Mouse (Mus musculus): ENCODE measurements at regions not wholly inside any gene's neighbourhood (a gene's known extent, or its start where the extent isn't known, plus 50 kb on each side); places are given as distances from the start of the nearest gene placed in this dataset.

DNA sequence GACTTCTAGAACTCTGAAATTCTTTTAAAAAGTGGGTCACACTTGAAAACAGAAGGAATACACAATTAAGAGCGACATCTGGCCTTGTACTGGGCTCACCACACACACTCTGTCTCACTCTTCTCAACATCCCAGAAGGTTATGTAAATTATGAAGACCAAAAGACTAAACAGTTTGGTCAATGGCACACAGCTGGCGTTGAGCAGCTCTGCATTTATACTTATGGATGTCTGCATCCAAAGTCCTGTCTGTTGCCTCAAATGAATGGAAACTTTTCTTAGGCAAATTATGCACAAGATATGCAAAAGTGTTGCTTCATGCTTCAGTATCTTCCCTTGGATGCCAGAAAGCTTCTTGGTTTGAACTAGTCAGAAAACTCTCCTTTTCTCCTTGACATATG, 323.5 kb downstream of the Ppp3ca start:
- no peak for DNase-seq (ENCODE audit: low spot score in 2 of 2)

- no peak for DNase-seq (ENCODE audit: low spot score in 2 of 2)
These were observed 324.6 kb downstream of the Ppp3ca start for GRCm38 (mm10) chr3:136994361-136995083.

GRCm38 (mm10) chr3:136995611-136996335, 325.8 kb downstream of the Ppp3ca start:
- no peak for DNase-seq (ENCODE audit: low spot score in 2 of 2)

DNA sequence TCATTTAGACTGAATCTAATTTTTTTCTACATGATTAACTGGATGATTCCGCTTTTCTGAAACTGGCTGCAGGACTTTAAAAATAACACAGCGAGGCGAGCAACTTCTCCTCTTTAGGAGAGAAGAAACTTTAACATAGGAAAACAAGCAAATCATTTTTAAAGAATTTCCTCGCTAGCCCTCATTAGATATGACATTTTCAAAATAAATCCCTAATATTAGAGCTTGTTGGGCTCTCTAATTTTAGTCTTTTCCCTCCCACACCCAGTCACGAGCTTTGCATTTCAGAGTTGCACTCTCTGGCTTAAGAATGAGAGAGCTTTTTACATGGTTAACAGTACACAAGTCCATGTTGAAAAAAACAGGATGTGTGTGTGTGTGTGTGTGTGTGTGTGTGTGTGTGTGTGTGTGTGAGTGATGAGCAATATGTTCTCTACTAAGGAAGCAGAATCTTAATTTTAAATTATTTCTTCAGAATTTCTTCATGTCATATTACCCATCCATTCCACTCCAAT, 326.5 kb downstream of the Ppp3ca start:
- DNase-seq (ENCODE audit: low spot score in 2 of 2) = no peak

DNA sequence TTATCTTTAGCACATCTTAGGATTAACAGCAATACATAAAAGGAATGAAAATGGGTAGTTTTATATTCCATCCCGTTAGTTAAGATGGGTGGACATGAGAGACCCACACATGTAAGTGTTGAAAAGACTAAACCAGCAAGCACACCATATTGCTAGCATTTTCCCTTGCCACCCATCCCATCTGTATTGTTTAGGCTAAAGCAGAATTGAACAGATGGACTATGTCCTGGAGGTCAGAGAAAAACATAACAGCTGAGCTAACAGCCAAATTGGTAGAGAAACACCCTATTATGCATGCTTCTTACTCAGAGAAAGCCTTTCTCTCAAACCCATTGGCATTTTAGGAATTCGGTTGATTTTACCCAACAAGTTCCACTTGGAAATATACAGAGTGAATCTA, 329.3 kb upstream of the Emcn start:
- DNase-seq (ENCODE audit: low spot score in 2 of 2) = no peak

GRCm38 (mm10) chr3:137014686-137015085, 326.2 kb upstream of the Emcn start:
- DNase-seq (ENCODE audit: low spot score in 2 of 2) = no peak

DNA sequence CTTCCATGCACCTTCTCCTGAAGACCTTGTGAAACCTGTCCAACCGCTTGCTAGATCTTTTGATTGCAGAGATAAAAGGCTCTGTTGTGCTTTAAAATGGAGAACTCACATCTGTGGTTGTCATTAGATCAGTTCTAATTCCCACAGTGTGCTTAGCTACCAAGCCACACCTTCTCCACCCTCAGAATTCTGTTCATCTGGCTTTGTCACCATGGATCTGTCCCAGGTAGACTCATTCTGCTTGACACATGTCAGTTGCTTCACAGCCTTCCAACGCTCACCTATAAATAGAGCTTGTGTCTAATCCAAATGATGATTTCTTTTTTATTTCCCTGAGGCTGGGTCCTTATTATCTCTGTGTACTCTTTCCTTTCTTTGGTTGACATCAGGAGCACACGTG, 325.7 kb upstream of the Emcn start:
- no peak for DNase-seq (ENCODE audit: low spot score in 2 of 2)

- DNase-seq (ENCODE audit: low spot score in 2 of 2) = no peak
These were observed 320.8 kb upstream of the Emcn start for GRCm38 (mm10) chr3:137019971-137020634.

GRCm38 (mm10) chr3:137029546-137029945, 311.3 kb upstream of the Emcn start:
- no peak for DNase-seq (ENCODE audit: low spot score in 2 of 2)

DNA sequence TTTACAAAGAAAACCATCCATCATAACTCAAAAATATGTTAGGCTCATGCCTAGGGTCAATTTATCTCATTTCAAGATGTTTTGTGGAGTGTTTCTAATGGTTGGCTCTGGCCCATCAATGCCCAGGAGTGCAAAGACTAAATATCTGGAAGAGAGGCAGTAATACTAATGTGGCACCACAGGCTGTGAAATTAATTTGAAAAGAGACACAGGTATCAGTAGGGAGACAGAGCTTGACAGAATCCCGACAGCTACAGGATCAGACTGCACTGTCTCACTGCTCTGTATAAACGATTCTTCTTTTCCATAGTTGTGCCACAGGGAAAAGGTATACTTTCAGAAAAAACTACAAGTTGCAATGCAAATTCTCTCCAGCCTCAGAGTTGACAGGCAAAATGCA, 308.1 kb upstream of the Emcn start:
- DNase-seq (ENCODE audit: low spot score in 2 of 2) = no peak

GRCm38 (mm10) chr3:137039638-137040037, 301.2 kb upstream of the Emcn start:
- DNase-seq (ENCODE audit: low spot score in 2 of 2) = no peak

- DNase-seq (ENCODE audit: low spot score in 2 of 2) = no peak
These were observed 284.2 kb upstream of the Emcn start for GRCm38 (mm10) chr3:137056544-137057224.

DNA sequence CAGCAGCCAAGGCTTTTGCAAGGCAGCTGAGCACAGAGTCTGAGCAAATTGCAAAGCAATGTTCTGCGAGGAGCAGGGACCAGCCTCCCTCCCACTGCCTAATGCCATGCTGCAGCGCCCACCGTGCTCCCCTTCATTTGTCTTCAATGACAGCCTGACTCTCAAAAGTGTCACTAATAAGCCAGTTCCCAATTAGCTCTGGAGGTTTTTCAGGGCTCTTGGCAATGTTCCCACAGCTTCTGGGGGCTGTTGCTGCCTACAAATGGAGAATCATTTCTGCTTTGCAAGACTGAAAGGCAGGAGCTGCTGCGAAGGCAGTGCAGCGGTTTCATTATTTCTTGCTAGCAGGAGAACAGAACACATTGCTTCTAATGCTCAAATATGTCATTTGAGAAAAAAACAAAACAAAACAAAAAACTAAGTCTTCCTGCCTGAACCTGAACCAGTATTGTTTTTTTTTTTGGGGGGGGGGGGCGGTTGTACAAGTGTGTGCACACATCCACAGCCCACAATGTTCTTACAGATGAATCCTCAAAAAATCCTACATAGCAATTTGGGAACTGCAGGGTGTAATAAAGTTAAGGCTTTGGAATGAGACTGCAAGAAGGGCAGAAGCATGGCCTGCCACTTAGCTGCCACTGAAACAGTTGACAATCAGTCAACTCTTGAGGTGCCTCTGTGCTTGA, 283.5 kb upstream of the Emcn start:
- no peak for DNase-seq (ENCODE audit: low spot score in 2 of 2)

- no peak for DNase-seq (ENCODE audit: low spot score in 2 of 2)
These were observed 283.0 kb upstream of the Emcn start for GRCm38 (mm10) chr3:137057911-137058260.

GRCm38 (mm10) chr3:137062067-137062466, 278.8 kb upstream of the Emcn start:
- DNase-seq (ENCODE audit: low spot score in 2 of 2) = no peak

DNA sequence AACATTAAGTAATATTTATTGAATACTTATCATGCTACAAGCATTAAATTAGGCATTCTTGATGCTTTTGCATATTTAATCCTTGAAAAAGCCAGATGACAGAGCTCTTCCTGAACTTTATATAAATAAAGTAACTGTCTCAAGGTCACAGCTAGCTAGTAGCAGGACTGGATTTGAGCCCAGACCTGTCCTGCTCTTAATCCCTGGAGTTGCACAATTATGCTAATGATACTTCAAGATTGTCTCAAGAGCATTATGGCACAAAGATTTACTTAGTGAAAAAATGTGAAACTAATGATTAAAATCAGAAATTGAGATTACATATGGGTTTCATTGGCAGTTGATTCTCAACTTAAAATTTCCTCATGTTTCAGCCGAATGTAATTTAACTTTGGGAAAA, 273.5 kb upstream of the Emcn start:
- DNase-seq (ENCODE audit: low spot score in 2 of 2) = no peak

- no peak for DNase-seq (ENCODE audit: low spot score in 2 of 2)
These were observed 271.5 kb upstream of the Emcn start for GRCm38 (mm10) chr3:137069334-137069733.

GRCm38 (mm10) chr3:137077718-137078599, 262.9 kb upstream of the Emcn start:
- no peak for DNase-seq (ENCODE audit: low spot score in 2 of 2)

DNA sequence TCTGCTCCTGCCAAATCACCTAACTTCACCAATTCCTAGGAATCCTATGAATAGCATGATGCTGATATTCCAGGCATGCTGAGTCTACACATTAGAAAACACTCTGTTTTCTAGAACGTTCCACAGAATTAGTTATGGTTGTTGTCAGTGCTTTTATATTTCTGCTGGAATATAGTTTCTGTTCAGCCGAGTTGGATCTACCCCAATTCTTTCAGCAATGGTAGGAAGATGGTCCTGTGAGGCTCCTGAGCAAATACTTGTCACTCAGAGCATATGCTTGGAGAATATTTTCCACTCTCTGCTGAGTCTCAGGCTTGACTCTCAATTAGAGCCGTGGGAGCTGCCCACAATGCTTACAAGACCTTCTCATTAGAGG, 262.3 kb upstream of the Emcn start:
- no peak for DNase-seq (ENCODE audit: low spot score in 2 of 2)

DNA sequence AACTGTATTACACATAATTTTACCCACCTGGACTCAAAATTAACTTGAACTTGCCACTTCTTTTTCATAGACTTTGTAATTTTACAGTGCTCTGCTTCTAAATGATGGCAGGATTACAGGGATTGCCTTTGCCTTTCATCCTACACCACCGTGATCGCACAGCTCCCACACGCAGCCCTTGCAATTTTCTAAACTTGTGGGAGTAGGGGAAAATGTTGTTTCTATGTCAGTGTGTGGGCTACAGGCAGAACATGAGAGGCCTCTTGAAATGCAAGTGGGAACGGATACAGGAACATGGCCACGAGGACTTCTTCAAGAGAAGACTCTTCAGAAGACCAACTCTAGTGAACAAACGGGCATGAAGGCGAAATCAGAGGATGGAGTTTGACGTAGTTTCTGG, 254.0 kb upstream of the Emcn start:
- no peak for DNase-seq (ENCODE audit: low spot score in 2 of 2)
